Mouse (Mus musculus) neural tube, embryonic 12.5 days (tissue): Measurements from ENCODE around the gene Cwc25. TPM values are rescaled to one million over a fixed set of nuclear protein-coding genes. Genes with fewer than 3 reads are reported as not detected.
A peak's percentile ranks its signal among the peaks of the same experiment; 100 is the strongest.
"Not testable (repeated sequence)": the region's sequence is repeated elsewhere in the genome, so short reads cannot be mapped to it uniquely, and the experiment has no call there.

Experiments
- ATAC-seq: fragments of 200-750 bp; cut with Nextera tagmentation; 2 replicates; pipeline ENCODE4 v1.8.0; 2017; ENCODE audit warnings: low read depth, mild to moderate bottlenecking, moderate TSS enrichment, moderate library complexity; ENCODE audit not compliant: low FRiP score
- H3K27ac ChIP-seq: fragments of 300-500 bp; sonication (generic); 2 replicates; pipeline ENCODE4 v1.5.1; 2016
- H3K27me3 ChIP-seq: fragments of 300-500 bp; sonication (generic); replicated peaks from 2 replicates; pipeline ENCODE4 v1.6.1; 2016; ENCODE audit warnings: mild to moderate bottlenecking
- H3K36me3 ChIP-seq: fragments of 300-500 bp; sonication (generic); 2 replicates; pipeline ENCODE4 v1.6.1; 2016; ENCODE audit warnings: mild to moderate bottlenecking
- H3K4me1 ChIP-seq: fragments of 300-500 bp; sonication (generic); 2 replicates; pipeline ENCODE4 v1.6.1; 2016
- H3K4me2 ChIP-seq: fragments of 300-500 bp; sonication (generic); replicated peaks from 2 replicates; pipeline ENCODE4 v1.6.1; 2016; ENCODE audit warnings: mild to moderate bottlenecking
- H3K4me3 ChIP-seq: fragments of 300-500 bp; sonication (generic); 2 replicates; pipeline ENCODE4 v1.5.1; 2016
- H3K9ac ChIP-seq: fragments of 300-500 bp; sonication (generic); 2 replicates; pipeline ENCODE4 v1.6.1; 2016; ENCODE audit warnings: mild to moderate bottlenecking
- H3K9me3 ChIP-seq: fragments of 300-500 bp; sonication (generic); 2 replicates; pipeline ENCODE4 v1.6.1; 2016; ENCODE audit warnings: mild to moderate bottlenecking
- WGBS: fragments of 180-500 bp; shearing (Covaris S2); methylation state at CpG from one replicate; pipeline ENCODE4 v1.1.7; 2016; 5-methylcytosine and 5-hydroxymethylcytosine counted together
- polyA plus RNA-seq: library from polyadenylated mRNA; unstranded; fragments of >200 nt; fragmentation: Nextera tagmentation; extraction: Ambion mirVana; gene quantifications from 2 replicates; pipeline ENCODE4 v1.2.1, GENCODE M21; 2016

Cwc25 gene
- polyA plus RNA-seq, 1 experiment from 2014 or later = 23.4 TPM

- Histone ChIP-seq H3K9ac (peak overlapping the region; percentile 81), H3K27ac (peak overlapping the region; percentile 88), H3K9me3 (no peaks in the 10 kb centered on the region), H3K4me2 (peak overlapping the region; percentile 84), H3K27me3 (no peaks in the 10 kb centered on the region), H3K4me3 (peak overlapping the region; percentile 81), H3K4me1 (peaks cover 30% of the 10 kb centered on the region), H3K36me3 (no peaks in the 10 kb centered on the region)
- WGBS = under 1% methylated on average over 71 of the region's 71 CpGs
- ATAC-seq = peak; percentile 79
Observed at GRCm38 (mm10) chr11:97799146-97799993, 33.0 kb upstream of the Cwc25 start.

- Histone ChIP-seq H3K4me1 (peaks cover 24% of the 10 kb centered on the region), H3K4me2 (peak within 1 kb of the TSS; percentile 84), H3K4me3 (peak within 1 kb of the TSS; percentile 81), H3K27ac (peak within 1 kb of the TSS; percentile 88), H3K36me3 (no peaks in the 10 kb centered on the region), H3K27me3 (no peaks in the 10 kb centered on the region), H3K9me3 (no peaks in the 10 kb centered on the region), H3K9ac (peak within 1 kb of the TSS; percentile 81)
- peak; percentile 75 for ATAC-seq
- WGBS = 0% methylated on average over 11 of the region's 11 CpGs
Observed at GRCm38 (mm10) chr11:97798782-97799145, 32.4 kb upstream of the Cwc25 start, which contains the start of gene Lasp1. Lasp1 (plus strand) TSS chr11:97799000.

- Histone ChIP-seq H3K4me3 (no peak overlapping the region), H3K36me3 (no peaks in the 10 kb centered on the region), H3K27me3 (no peaks in the 10 kb centered on the region), H3K9me3 (no peaks in the 10 kb centered on the region), H3K27ac (no peak overlapping the region), H3K9ac (no peak overlapping the region), H3K4me2 (peak overlapping the region; percentile 84), H3K4me1 (peaks cover 22% of the 10 kb centered on the region)
- 36% methylated on average over 8 of the region's 8 CpGs for WGBS
- no peak for ATAC-seq
Observed at GRCm38 (mm10) chr11:97798083-97798435, 31.7 kb upstream of the Cwc25 start.

- WGBS = 59% methylated on average over 15 of the region's 15 CpGs
- no peak for ATAC-seq
Observed at GRCm38 (mm10) chr11:97797369-97798082, 31.2 kb upstream of the Cwc25 start.

GRCm38 (mm10) chr11:97796910-97797309, 30.6 kb upstream of the Cwc25 start:
- Histone ChIP-seq H3K4me1 (peaks cover 13% of the 10 kb centered on the region), H3K27me3 (no peaks in the 10 kb centered on the region), H3K9me3 (no peaks in the 10 kb centered on the region), H3K9ac (no peak overlapping the region), H3K4me3 (no peak overlapping the region), H3K27ac (no peak overlapping the region), H3K4me2 (no peak overlapping the region), H3K36me3 (no peaks in the 10 kb centered on the region)
- ATAC-seq = no peak
- WGBS = 7% methylated on average over 6 of the region's 6 CpGs

More at GRCm38 (mm10) chr11:97797369-97798082, 31.2 kb upstream of the Cwc25 start:
- no peaks in the 10 kb centered on the region for H3K9me3 ChIP-seq
- no peaks in the 10 kb centered on the region for H3K36me3 ChIP-seq
- H3K27me3 ChIP-seq = no peaks in the 10 kb centered on the region
- H3K4me1 ChIP-seq = peaks cover 19% of the 10 kb centered on the region
- no peak overlapping the region; the same call in 1 of the 2 replicates for H3K4me2 ChIP-seq
- no peak overlapping the region for H3K4me3 ChIP-seq
- H3K27ac ChIP-seq = no peak overlapping the region
- H3K9ac ChIP-seq = no peak overlapping the region

- no peak overlapping the region for H3K4me2 ChIP-seq
- 4% methylated on average over 2 of the region's 2 CpGs for WGBS
- no peaks in the 10 kb centered on the region for H3K9me3 ChIP-seq
- no peak for ATAC-seq
- H3K4me3 ChIP-seq = no peak overlapping the region
- H3K36me3 ChIP-seq = no peaks in the 10 kb centered on the region
- H3K27me3 ChIP-seq = no peaks in the 10 kb centered on the region
- no peak overlapping the region for H3K9ac ChIP-seq
- no peak overlapping the region for H3K27ac ChIP-seq
- no peaks in the 10 kb centered on the region for H3K4me1 ChIP-seq
Observed at GRCm38 (mm10) chr11:97793165-97793564, 26.8 kb upstream of the Cwc25 start.

- not testable (repeated sequence) for H3K27me3 ChIP-seq, H3K4me2 ChIP-seq, H3K9ac ChIP-seq, H3K9me3 ChIP-seq, H3K27ac ChIP-seq, H3K4me3 ChIP-seq, H3K4me1 ChIP-seq, H3K36me3 ChIP-seq, ATAC-seq
- 84% methylated on average over 2 of the region's 2 CpGs for WGBS
Observed at GRCm38 (mm10) chr11:97790778-97791438, 24.6 kb upstream of the Cwc25 start.

GRCm38 (mm10) chr11:97789727-97790126, 23.4 kb upstream of the Cwc25 start:
- Histone ChIP-seq H3K4me3 (no peak overlapping the region), H3K27ac (no peak overlapping the region), H3K27me3 (no peaks in the 10 kb centered on the region), H3K36me3 (no peaks in the 10 kb centered on the region), H3K9me3 (no peaks in the 10 kb centered on the region), H3K9ac (no peak overlapping the region), H3K4me1 (no peaks in the 10 kb centered on the region), H3K4me2 (no peak overlapping the region)
- no peak for ATAC-seq
- 80% methylated on average over 5 of the region's 5 CpGs for WGBS

- Histone ChIP-seq H3K4me2 (no peak overlapping the region), H3K27me3 (no peaks in the 10 kb centered on the region), H3K4me1 (0 out of 2 replicates have a peak, but pooled peaks cover 2% of the 10 kb centered on the region), H3K4me3 (no peak overlapping the region), H3K9ac (no peak overlapping the region), H3K36me3 (no peaks in the 10 kb centered on the region), H3K27ac (no peak overlapping the region), H3K9me3 (no peaks in the 10 kb centered on the region)
- ATAC-seq = no peak
- WGBS = 88% methylated on average over 3 of the region's 3 CpGs
Observed at GRCm38 (mm10) chr11:97787961-97788360, 21.6 kb upstream of the Cwc25 start.

GRCm38 (mm10) chr11:97782564-97782895, 16.2 kb upstream of the Cwc25 start:
- Histone ChIP-seq H3K4me1 (peaks cover 18% of the 10 kb centered on the region), H3K4me2 (peak overlapping the region; percentile 77), H3K36me3 (peaks cover 32% of the 10 kb centered on the region), H3K9ac (peak overlapping the region; percentile 62), H3K9me3 (no peaks in the 10 kb centered on the region), H3K27ac (no peak overlapping the region), H3K4me3 (peak overlapping the region; percentile 71), H3K27me3 (no peaks in the 10 kb centered on the region)
- ATAC-seq = 0 out of 2 replicates have a peak, but pooled peaks have one; percentile 4
- WGBS = under 1% methylated on average over 10 of the region's 10 CpGs

- peak; percentile 94 for ATAC-seq
- H3K27me3 ChIP-seq = no peaks in the 10 kb centered on the region
- H3K4me3 ChIP-seq = peak within 1 kb of the TSS; percentile 71
- peaks cover 18% of the 10 kb centered on the region for H3K4me1 ChIP-seq
- peak within 1 kb of the TSS; percentile 80 for H3K27ac ChIP-seq
- WGBS = under 1% methylated on average over 67 of the region's 67 CpGs
- peak within 1 kb of the TSS; percentile 77 for H3K4me2 ChIP-seq
- H3K36me3 ChIP-seq = peaks cover 38% of the 10 kb centered on the region
- H3K9me3 ChIP-seq = no peaks in the 10 kb centered on the region
- peak within 1 kb of the TSS; percentile 95 for H3K9ac ChIP-seq
Observed at GRCm38 (mm10) chr11:97781832-97782563, 15.6 kb upstream of the Cwc25 start, which contains the start of gene Rpl23. Rpl23 (minus strand) TSS chr11:97782437.
